Mouse (Mus musculus) neural tube, embryonic 15.5 days (tissue): Measurements from ENCODE around the gene Larp1. TPM values are rescaled to one million over a fixed set of nuclear protein-coding genes. Genes with fewer than 3 reads are reported as not detected.

Experiments
- ATAC-seq: fragments of 200-750 bp; cut with Nextera tagmentation; 2 replicates; pipeline ENCODE4 v1.8.0; 2017; ENCODE audit warnings: mild to moderate bottlenecking, moderate TSS enrichment, moderate library complexity; ENCODE audit not compliant: low FRiP score
- H3K27ac ChIP-seq: fragments of 300-500 bp; sonication (generic); replicated peaks from 2 replicates; pipeline ENCODE4 v1.5.1; 2015; ENCODE audit warnings: mild to moderate bottlenecking, inconsistent platforms
- H3K27me3 ChIP-seq: fragments of 300-500 bp; sonication (generic); replicated peaks from 2 replicates; pipeline ENCODE4 v1.6.1; 2015; ENCODE audit warnings: inconsistent platforms
- H3K36me3 ChIP-seq: fragments of 300-500 bp; sonication (generic); 2 replicates; pipeline ENCODE4 v1.6.1; 2015; ENCODE audit warnings: inconsistent platforms
- H3K4me1 ChIP-seq: fragments of 300-500 bp; sonication (generic); 2 replicates; pipeline ENCODE4 v1.6.1; 2015; ENCODE audit warnings: inconsistent platforms
- H3K4me2 ChIP-seq: fragments of 300-500 bp; sonication (generic); 2 replicates; pipeline ENCODE4 v1.6.1; 2015; ENCODE audit warnings: inconsistent platforms, mild to moderate bottlenecking, moderate library complexity
- H3K4me3 ChIP-seq: fragments of 300-500 bp; sonication (generic); replicated peaks from 2 replicates; pipeline ENCODE4 v1.5.1; 2015; ENCODE audit warnings: mild to moderate bottlenecking, inconsistent platforms
- H3K9ac ChIP-seq: fragments of 300-500 bp; sonication (generic); replicated peaks from 2 replicates; pipeline ENCODE4 v1.6.1; 2015; ENCODE audit warnings: mild to moderate bottlenecking, inconsistent platforms
- H3K9me3 ChIP-seq: fragments of 300-500 bp; sonication (generic); replicated peaks from 2 replicates; pipeline ENCODE4 v1.6.1; 2016; ENCODE audit warnings: inconsistent platforms
- WGBS: fragments of 180-500 bp; shearing (Covaris S2); methylation state at CpG from one replicate; pipeline ENCODE4 v1.1.7; 2015; ENCODE audit warnings: mixed read lengths; 5-methylcytosine and 5-hydroxymethylcytosine counted together
- polyA plus RNA-seq: library from polyadenylated mRNA; unstranded; fragments of >200 nt; fragmentation: Nextera tagmentation; extraction: Ambion mirVana; gene quantifications from 2 replicates; pipeline ENCODE4 v1.2.1, GENCODE M21; 2015

Larp1 gene
- polyA plus RNA-seq, 1 experiment from 2014 or later, result 19.9 TPM

GRCm38 (mm10) chr11:57979621-57980020 is 29.2 kb upstream of the Larp1 start:
- H3K27me3 ChIP-seq, result no peaks in the 10 kb centered on the region
- no peaks in the 10 kb centered on the region for H3K9me3 ChIP-seq
- no peak overlapping the region for H3K4me3 ChIP-seq
- 92% methylated on average over 6 of the region's 6 CpGs for WGBS
- no peak for ATAC-seq
- H3K9ac ChIP-seq, result no peak overlapping the region
- H3K4me2 ChIP-seq, result no peak overlapping the region
- no peak overlapping the region for H3K27ac ChIP-seq
- no peaks in the 10 kb centered on the region for H3K36me3 ChIP-seq
- no peaks in the 10 kb centered on the region for H3K4me1 ChIP-seq

GRCm38 (mm10) chr11:57981083-57981809 is 27.6 kb upstream of the Larp1 start:
- ATAC-seq, result no peak
- Histone ChIP-seq H3K9me3 (no peaks in the 10 kb centered on the region), H3K4me1 (no peaks in the 10 kb centered on the region), H3K4me3 (no peak overlapping the region), H3K36me3 (no peaks in the 10 kb centered on the region), H3K4me2 (no peak overlapping the region), H3K27ac (no peak overlapping the region), H3K9ac (no peak overlapping the region), H3K27me3 (no peaks in the 10 kb centered on the region)
- WGBS, result 87% methylated on average over 12 of the region's 12 CpGs

- no peaks in the 10 kb centered on the region for H3K9me3 ChIP-seq
- WGBS, result 64% methylated on average over 16 of the region's 16 CpGs
- no peaks in the 10 kb centered on the region for H3K36me3 ChIP-seq
- H3K4me1 ChIP-seq, result no peaks in the 10 kb centered on the region
- no peak overlapping the region for H3K4me2 ChIP-seq
- ATAC-seq, result no peak
- H3K9ac ChIP-seq, result no peak overlapping the region
- H3K4me3 ChIP-seq, result no peak overlapping the region
- no peaks in the 10 kb centered on the region for H3K27me3 ChIP-seq
- no peak overlapping the region for H3K27ac ChIP-seq
Measured at GRCm38 (mm10) chr11:57983480-57984342, 25.2 kb upstream of the Larp1 start.

GRCm38 (mm10) chr11:57984343-57984666 is 24.6 kb upstream of the Larp1 start:
- H3K27ac ChIP-seq, result no peak overlapping the region
- H3K9ac ChIP-seq, result no peak overlapping the region
- no peaks in the 10 kb centered on the region for H3K27me3 ChIP-seq
- H3K4me1 ChIP-seq, result no peaks in the 10 kb centered on the region
- no peak for ATAC-seq
- H3K4me3 ChIP-seq, result no peak overlapping the region
- WGBS, result 53% methylated on average over 3 of the region's 3 CpGs
- no peaks in the 10 kb centered on the region for H3K9me3 ChIP-seq
- H3K36me3 ChIP-seq, result no peaks in the 10 kb centered on the region
- H3K4me2 ChIP-seq, result no peak overlapping the region

GRCm38 (mm10) chr11:57985485-57985884 is 23.4 kb upstream of the Larp1 start:
- no peak overlapping the region for H3K9ac ChIP-seq
- no peak overlapping the region for H3K4me2 ChIP-seq
- WGBS, result 97% methylated on average over 2 of the region's 3 CpGs
- H3K4me3 ChIP-seq, result no peak overlapping the region
- no peak overlapping the region for H3K27ac ChIP-seq
- H3K36me3 ChIP-seq, result no peaks in the 10 kb centered on the region
- no peaks in the 10 kb centered on the region for H3K9me3 ChIP-seq
- ATAC-seq, result no peak
- no peaks in the 10 kb centered on the region for H3K27me3 ChIP-seq
- H3K4me1 ChIP-seq, result no peaks in the 10 kb centered on the region

GRCm38 (mm10) chr11:57986053-57986452 is 22.8 kb upstream of the Larp1 start:
- Histone ChIP-seq H3K4me3 (no peak overlapping the region), H3K36me3 (no peaks in the 10 kb centered on the region), H3K27ac (no peak overlapping the region), H3K9ac (no peak overlapping the region), H3K9me3 (no peaks in the 10 kb centered on the region), H3K4me2 (no peak overlapping the region), H3K4me1 (no peaks in the 10 kb centered on the region), H3K27me3 (no peaks in the 10 kb centered on the region)
- ATAC-seq, result no peak
- WGBS, result 93% methylated on average over 6 of the region's 6 CpGs

- Histone ChIP-seq H3K27me3 (no peaks in the 10 kb centered on the region), H3K4me3 (no peak overlapping the region), H3K4me2 (no peak overlapping the region), H3K36me3 (no peaks in the 10 kb centered on the region), H3K27ac (no peak overlapping the region), H3K9ac (no peak overlapping the region), H3K9me3 (no peaks in the 10 kb centered on the region), H3K4me1 (no peaks in the 10 kb centered on the region)
- whole genome bisulfite sequencing, result 85% methylated on average over 6 of the region's 6 CpGs
- ATAC-seq, result no peak
Measured at GRCm38 (mm10) chr11:57986456-57986855, 22.4 kb upstream of the Larp1 start.

GRCm38 (mm10) chr11:57986861-57987260 is 22.0 kb upstream of the Larp1 start:
- Histone ChIP-seq H3K4me2 (no peak overlapping the region), H3K36me3 (no peaks in the 10 kb centered on the region), H3K9ac (no peak overlapping the region), H3K27ac (no peak overlapping the region), H3K27me3 (no peaks in the 10 kb centered on the region), H3K4me1 (no peaks in the 10 kb centered on the region), H3K9me3 (no peaks in the 10 kb centered on the region), H3K4me3 (no peak overlapping the region)
- WGBS, result 93% methylated on average over 7 of the region's 7 CpGs
- no peak for ATAC-seq

GRCm38 (mm10) chr11:57998168-57998567 is 10.7 kb upstream of the Larp1 start:
- no peak for ATAC-seq
- Histone ChIP-seq H3K4me1 (no peaks in the 10 kb centered on the region), H3K27ac (no peak overlapping the region), H3K27me3 (no peaks in the 10 kb centered on the region), H3K9ac (no peak overlapping the region), H3K4me2 (no peak overlapping the region), H3K9me3 (no peaks in the 10 kb centered on the region), H3K36me3 (no peaks in the 10 kb centered on the region), H3K4me3 (no peak overlapping the region)
- 85% methylated on average over 7 of the region's 7 CpGs for WGBS

- Histone ChIP-seq H3K27ac (no peak overlapping the region), H3K9me3 (no peaks in the 10 kb centered on the region), H3K4me2 (no peak overlapping the region), H3K27me3 (no peaks in the 10 kb centered on the region), H3K4me3 (no peak overlapping the region), H3K36me3 (no peaks in the 10 kb centered on the region), H3K4me1 (no peaks in the 10 kb centered on the region), H3K9ac (no peak overlapping the region)
- WGBS, result 8% methylated on average over 1 of the region's 1 CpGs
- no peak for ATAC-seq
Measured at GRCm38 (mm10) chr11:57998872-57999271, 10.0 kb upstream of the Larp1 start.

GRCm38 (mm10) chr11:58003126-58003525 is 5.7 kb upstream of the Larp1 start:
- Histone ChIP-seq H3K4me3 (no peak overlapping the region), H3K4me1 (peaks cover 5% of the 10 kb centered on the region), H3K36me3 (no peaks in the 10 kb centered on the region), H3K27ac (no peak overlapping the region), H3K27me3 (no peaks in the 10 kb centered on the region), H3K9me3 (no peaks in the 10 kb centered on the region), H3K9ac (no peak overlapping the region), H3K4me2 (no peak overlapping the region)
- ATAC-seq, result no peak
- 90% methylated on average over 8 of the region's 8 CpGs for WGBS

GRCm38 (mm10) chr11:58003734-58004133 is 5.1 kb upstream of the Larp1 start:
- Histone ChIP-seq H3K4me1 (peaks cover 8% of the 10 kb centered on the region), H3K36me3 (no peaks in the 10 kb centered on the region), H3K27ac (no peak overlapping the region), H3K4me2 (no peak overlapping the region), H3K9ac (no peak overlapping the region), H3K27me3 (no peaks in the 10 kb centered on the region), H3K4me3 (no peak overlapping the region), H3K9me3 (no peaks in the 10 kb centered on the region)
- no peak for ATAC-seq
- 81% methylated on average over 6 of the region's 6 CpGs for WGBS
